Mouse (Mus musculus) urinary bladder, postnatal 0 days (tissue): ENCODE results near the gene Cpn2. TPM values are rescaled to one million over a fixed set of nuclear protein-coding genes. Genes with fewer than 3 reads are reported as not detected.

Experiments used
- polyA plus RNA-seq: library from polyadenylated mRNA; unstranded; fragments of >200 nt; fragmentation: Nextera tagmentation; extraction: Ambion mirVana; gene quantifications from 2 replicates; pipeline ENCODE4 v1.2.1, GENCODE M21; 2015

The Cpn2 gene
- not detected in 2 replicates for polyA plus RNA-seq

GRCm38 (mm10) chr16:30267359-30267758 lies at the start of gene Cpn2:
TSS of gene Cpn2 (minus strand) at chr16:30267499.

GRCm38 (mm10) chr16:30310647-30311046 lies 43.3 kb upstream of the Cpn2 start, which contains the start of gene Gp5:
TSS of gene Gp5 (minus strand) at chr16:30310779.

GRCm38 (mm10) chr16:30282844-30283495 lies 15.7 kb upstream of the Cpn2 start, which contains the start of gene Lrrc15:
TSS of gene Lrrc15 (minus strand) at chr16:30283256.

Other genes with a start within 250 kb of the Cpn2 start
- 30.5 and 44.5 TPM in 2 replicates for gene Hes1, start 203.1 kb downstream of the Cpn2 start, polyA plus RNA-seq
- 0.34 and 0.40 TPM in 2 replicates for gene Lrrc15, start 15.8 kb upstream of the Cpn2 start, polyA plus RNA-seq
- gene Gp5, start 43.3 kb upstream of the Cpn2 start, polyA plus RNA-seq, result 0.13 and 0.51 TPM in 2 replicates
- 10.0 and 11.1 TPM in 2 replicates for gene Atp13a3, start 138.5 kb upstream of the Cpn2 start, polyA plus RNA-seq